Mouse (Mus musculus) adrenal gland, postnatal 36 days (tissue): ENCODE data around the gene Stx8. TPM values are rescaled to one million over a fixed set of nuclear protein-coding genes. Genes with fewer than 3 reads are reported as not detected.

Experiments used
- DNase-seq, 2 experiments: peaks; one replicate each; pipeline ENCODE4 v3.0.0; 2021; ENCODE audit warnings: mixed read lengths in 1 of 2
- microRNA-seq: library from miRNA; unstranded; fragments of <30 nt; microRNA quantifications from one replicate; pipeline ENCODE4 v1.2.0, GENCODE M21; 2021
- total RNA-seq, 2 experiments: library from RNA; stranded (reverse); gene quantifications; 2 replicates each; pipeline ENCODE4 v1.2.3; 2021

Stx8 gene
- total RNA-seq, 2 experiments from 2014 or later: 31.4 to 34.7 TPM

GRCm38 (mm10) chr11:68228941-68229665 is 263.1 kb downstream of the Stx8 start:
- no peak for DNase-seq

- no peak for DNase-seq
Measured at GRCm38 (mm10) chr11:68231558-68231957, 265.6 kb downstream of the Stx8 start.

GRCm38 (mm10) chr11:68233469-68233965 is 267.5 kb downstream of the Stx8 start:
- DNase-seq: no peak

- DNase-seq: no peak
Measured at GRCm38 (mm10) chr11:68239756-68240155, 273.8 kb downstream of the Stx8 start.

GRCm38 (mm10) chr11:68244254-68244991 is 278.4 kb downstream of the Stx8 start:
- no peak for DNase-seq

GRCm38 (mm10) chr11:68244992-68245261 is 278.9 kb downstream of the Stx8 start:
- no peak for DNase-seq

- DNase-seq: no peak
Measured at GRCm38 (mm10) chr11:68247897-68248296, 281.9 kb downstream of the Stx8 start.

- DNase-seq: no peak
Measured at GRCm38 (mm10) chr11:68250106-68250505, 284.1 kb downstream of the Stx8 start.

- no peak for DNase-seq
Measured at GRCm38 (mm10) chr11:68253531-68253930, 287.5 kb downstream of the Stx8 start.

Small RNAs within 50 kb of the gene (microRNA-seq; reads per million reads assigned to microRNA genes)
- not detected for gene Mir6406

Other genes with a start within 250 kb of the Stx8 start
- gene Glp2r, start 195.0 kb upstream of the Stx8 start, total RNA-seq: under 1 TPM; 0.07 to 0.10 TPM
- not detected for gene Gsg1l2, start 191.6 kb upstream of the Stx8 start, total RNA-seq
- gene Dhrs7c, start 168.0 kb upstream of the Stx8 start, total RNA-seq: not detected
- gene Usp43, start 44.0 kb upstream of the Stx8 start, total RNA-seq: 1 to 10 TPM in 1 of 2 experiments, under 1 TPM in 1; 0.76 to 1.6 TPM
- gene Cfap52, start 542 bp upstream of the Stx8 start, total RNA-seq: not detected